Comparison of ENCODE assay signal across 9 mouse cellular contexts in the genomic region with DNA sequence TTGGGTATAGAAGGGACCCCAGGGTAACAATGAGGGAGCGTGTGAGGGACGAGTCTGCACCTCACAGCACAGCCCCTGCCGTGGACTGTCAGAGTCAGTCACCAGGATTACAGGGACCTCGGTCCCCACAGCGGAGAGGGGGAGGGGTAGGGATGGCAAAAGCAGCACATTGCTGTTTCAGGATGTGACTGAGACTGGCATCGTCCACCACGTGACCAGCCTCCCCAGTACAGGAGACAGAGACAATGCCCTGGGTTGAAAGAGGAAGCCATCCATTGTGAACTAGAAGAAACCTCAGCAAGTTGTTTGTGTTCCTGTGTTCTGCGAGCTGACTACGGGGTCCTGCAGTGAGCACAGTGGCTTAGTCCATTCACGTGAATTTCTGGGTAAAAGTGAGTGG.
A peak's percentile ranks its signal among the peaks of the same experiment; 100 is the strongest.
DNase-seq lines count a peak whose midpoint lies in the region; ATAC-seq lines count a peak whose summit lies in the region.
"Had no signal": no experiment of that assay in that cellular context is flagged by ENCODE, and none has a peak within 500 bp of the region (broad histone marks: within the 10 kb centered on the region; RNA-seq: fewer than 3 reads in every experiment).

No protein-coding gene starts in this region.

- H3K36me3 ChIP-seq in heart, embryonic 11.5 days (ENCODE audit: control insufficient read depth, insufficient read depth, low read length): no peaks in the 10 kb centered on the region
- H3K36me3 ChIP-seq in kidney, embryonic 15.5 days: no peaks in the 10 kb centered on the region
- no peaks in the 10 kb centered on the region for H3K36me3 ChIP-seq in lung, embryonic 15.5 days

- H3K27me3 ChIP-seq in heart, embryonic 11.5 days (ENCODE audit: control insufficient read depth, insufficient read depth, low read length): no peaks in the 10 kb centered on the region
- no peaks in the 10 kb centered on the region for H3K27me3 ChIP-seq in kidney, embryonic 15.5 days
- H3K27me3 ChIP-seq in lung, embryonic 15.5 days: no peaks in the 10 kb centered on the region

- H3K4me3 ChIP-seq in heart, embryonic 11.5 days (ENCODE audit: low read depth, low read length): no peak overlapping the region
- H3K4me3 ChIP-seq in kidney, embryonic 15.5 days (replicated peaks): no peak overlapping the region
- H3K4me3 ChIP-seq in lung, embryonic 15.5 days: no peak overlapping the region

- H3K9ac ChIP-seq in heart, embryonic 11.5 days (ENCODE audit: low read depth, low read length): no peak overlapping the region
- H3K9ac ChIP-seq in kidney, embryonic 15.5 days: no peak overlapping the region
- H3K9ac ChIP-seq in lung, embryonic 15.5 days: no peak overlapping the region

- peaks cover 21% of the 10 kb centered on the region for H3K4me1 ChIP-seq in heart, embryonic 11.5 days (ENCODE audit: control insufficient read depth, insufficient read depth, low read length)
- H3K4me1 ChIP-seq in kidney, embryonic 15.5 days: peaks cover 56% of the 10 kb centered on the region
- peaks cover 26% of the 10 kb centered on the region for H3K4me1 ChIP-seq in lung, embryonic 15.5 days

- H3K4me2 ChIP-seq in heart, embryonic 11.5 days: peak overlapping the region; percentile 23
- 0 out of 2 replicates have a peak overlapping the region, but pooled peaks have one; percentile 14 for H3K4me2 ChIP-seq in kidney, embryonic 15.5 days
- no peak overlapping the region; the same call in 1 of the 2 replicates for H3K4me2 ChIP-seq in lung, embryonic 15.5 days

- ATAC-seq in common myeloid progenitor, adult 5-6 weeks (replicated peaks; ENCODE audit: low read depth, poor library complexity, severe bottlenecking): peak; percentile 85
- peak; percentile 49; the same call in 1 of the 2 replicates for ATAC-seq in heart, embryonic 11.5 days (replicated peaks; ENCODE audit: insufficient number of reproducible peaks, low FRiP score, low TSS enrichment)
- ATAC-seq in kidney, embryonic 15.5 days (replicated peaks; ENCODE audit: low FRiP score): peak; percentile 41
- peak; percentile 55; the same call in 1 of the 2 replicates for ATAC-seq in lung, embryonic 15.5 days (ENCODE audit: borderline replicate concordance, extremely low read depth, low FRiP score, low TSS enrichment)

- 0 out of 2 replicates have a peak overlapping the region, but pooled peaks have one; percentile 36 for H3K27ac ChIP-seq in heart, embryonic 11.5 days (ENCODE audit: low read depth, low read length)
- H3K27ac ChIP-seq in kidney, embryonic 15.5 days: peak overlapping the region; percentile 32; the same call in 1 of the 2 replicates
- peak overlapping the region; percentile 54; the same call in 1 of the 2 replicates for H3K27ac ChIP-seq in lung, embryonic 15.5 days
- H3K27ac ChIP-seq: macrophage had no signal

- no peaks in the 10 kb centered on the region for H3K9me3 ChIP-seq in heart, embryonic 11.5 days (replicated peaks; ENCODE audit: control insufficient read depth, low read length)
- H3K9me3 ChIP-seq in kidney, embryonic 15.5 days (replicated peaks): no peaks in the 10 kb centered on the region
- no peaks in the 10 kb centered on the region for H3K9me3 ChIP-seq in lung, embryonic 15.5 days

- WGBS in heart, embryonic 11.5 days (ENCODE audit: insufficient replicate concordance): 23% methylated on average over 10 of the region's 10 CpGs
- WGBS in kidney, embryonic 15.5 days: 40% methylated on average over 10 of the region's 10 CpGs
- 30% methylated on average over 10 of the region's 10 CpGs for WGBS in lung, embryonic 15.5 days

- peak; percentile 46 to 65 for DNase-seq in adrenal gland, adult (ENCODE audit: inconsistent age in 2 of 2, low spot score in 1 of 2)
- no peak for DNase-seq in adrenal gland, postnatal 4 days (ENCODE audit: low spot score in 2 of 2)
- peak; percentile 84 for DNase-seq in retina, postnatal 1 day
- no peak for DNase-seq in ovary, postnatal 36 days (ENCODE audit: low spot score)

Comparison
In these comparisons a context has a peak if more than half of its experiments do, and no peak if none do; other contexts are left out.
1. DNase-seq: peak in adrenal gland, adult (2 of 2) and retina, postnatal 1 day (single experiment); none in adrenal gland, postnatal 4 days (0 of 2) and ovary, postnatal 36 days (single experiment).
2. Peak in every context shown above with its lines, with median percentiles within 50 percentile points of each other: ATAC-seq and H3K27ac ChIP-seq.